Mouse (Mus musculus): ENCODE data around the gene Dnah2. TPM values are rescaled to one million over a fixed set of nuclear protein-coding genes. Genes with fewer than 3 reads are reported as not detected.
"Not testable (repeated sequence)": the region's sequence is repeated elsewhere in the genome, so short reads cannot be mapped to it uniquely, and the experiment has no call there.

Gene Dnah2
- polyA plus RNA-seq, 1 experiment = 0.88 TPM

GRCm38 (mm10) chr11:69408541-69409377 lies 140.2 kb downstream of the Dnah2 start:
- DNase-seq (ENCODE audit: low read depth) = no peak

DNA sequence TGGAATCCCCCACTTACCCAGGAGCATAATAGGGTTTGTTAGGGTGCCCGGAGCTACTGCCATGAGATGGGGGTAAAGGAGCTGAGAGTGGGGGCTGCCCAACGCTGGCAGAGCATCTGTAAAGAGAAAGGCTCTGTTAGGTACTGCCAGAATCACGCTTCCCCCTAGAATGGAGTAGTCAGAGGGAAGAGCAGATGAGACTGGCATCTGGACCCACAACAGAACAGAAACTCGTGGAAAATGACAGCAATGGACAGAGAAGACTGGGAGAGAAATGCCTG lies 141.2 kb downstream of the Dnah2 start:
- no peak for DNase-seq (ENCODE audit: low read depth)

GRCm38 (mm10) chr11:69406867-69407723 lies 141.8 kb downstream of the Dnah2 start:
- DNase-seq (ENCODE audit: low read depth) = no peak

DNA sequence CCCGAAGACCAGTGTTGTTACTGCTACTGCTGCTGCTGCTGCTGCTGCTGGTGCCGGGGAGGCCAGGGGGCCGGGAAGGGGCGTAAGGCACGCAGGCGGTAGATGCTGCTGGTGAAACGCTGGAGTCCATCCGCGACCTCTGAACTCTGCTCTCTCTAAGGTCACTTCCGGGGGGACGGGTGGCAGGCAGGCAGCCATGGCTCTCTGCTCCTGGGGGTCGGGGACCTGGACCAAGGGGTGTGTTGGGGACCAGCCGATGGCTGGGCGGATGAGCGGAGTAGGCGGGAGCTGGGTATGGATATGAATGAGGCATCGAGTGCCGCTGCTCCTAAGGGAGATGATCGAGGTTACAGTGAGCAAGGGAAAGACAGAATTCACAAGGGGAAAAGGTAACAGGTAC lies 142.6 kb downstream of the Dnah2 start:
- no peak for DNase-seq (ENCODE audit: low read depth)

GRCm38 (mm10) chr11:69405397-69406200 lies 143.3 kb downstream of the Dnah2 start:
- DNase-seq (ENCODE audit: low read depth) = no peak

DNA sequence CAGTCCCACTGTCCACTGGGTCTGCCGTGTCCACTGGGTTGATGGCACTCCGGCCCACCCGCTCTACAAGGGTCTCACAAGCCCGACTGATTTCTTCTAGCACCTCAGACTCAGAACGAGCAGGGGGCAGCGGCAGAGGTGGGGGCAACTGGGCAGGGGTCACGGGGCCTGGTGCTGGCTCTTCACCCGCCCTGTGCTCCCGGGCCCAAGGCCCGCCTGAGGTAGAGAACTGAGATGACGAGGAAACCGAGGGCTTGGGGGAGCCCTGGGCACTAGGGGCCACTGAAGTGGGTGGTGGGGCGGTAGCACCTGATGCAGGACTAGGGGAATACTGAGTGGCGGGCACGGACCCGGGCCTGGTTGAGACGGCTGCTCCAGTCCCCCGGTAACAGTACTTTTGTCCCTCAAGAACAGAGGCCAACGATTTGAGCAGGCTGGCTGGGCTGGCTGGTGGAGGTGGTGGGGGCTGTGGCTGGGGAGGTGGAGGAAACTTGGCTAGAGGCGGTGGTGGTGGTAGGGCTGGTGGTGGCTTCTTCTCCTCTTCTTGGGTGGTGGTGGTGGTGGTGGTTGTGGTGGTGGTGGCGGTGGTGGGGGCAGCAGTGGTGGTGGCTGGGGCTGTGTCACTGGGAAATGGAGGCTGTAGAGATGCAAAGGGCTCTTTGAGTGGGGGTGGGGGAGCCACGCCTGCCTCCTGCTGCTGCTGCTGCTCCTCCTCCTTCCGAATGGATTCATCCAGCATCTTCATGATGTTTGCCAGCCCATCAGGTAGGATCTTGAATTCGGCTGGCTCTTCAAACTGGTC lies 144.1 kb downstream of the Dnah2 start:
- no peak for DNase-seq (ENCODE audit: low read depth)

DNA sequence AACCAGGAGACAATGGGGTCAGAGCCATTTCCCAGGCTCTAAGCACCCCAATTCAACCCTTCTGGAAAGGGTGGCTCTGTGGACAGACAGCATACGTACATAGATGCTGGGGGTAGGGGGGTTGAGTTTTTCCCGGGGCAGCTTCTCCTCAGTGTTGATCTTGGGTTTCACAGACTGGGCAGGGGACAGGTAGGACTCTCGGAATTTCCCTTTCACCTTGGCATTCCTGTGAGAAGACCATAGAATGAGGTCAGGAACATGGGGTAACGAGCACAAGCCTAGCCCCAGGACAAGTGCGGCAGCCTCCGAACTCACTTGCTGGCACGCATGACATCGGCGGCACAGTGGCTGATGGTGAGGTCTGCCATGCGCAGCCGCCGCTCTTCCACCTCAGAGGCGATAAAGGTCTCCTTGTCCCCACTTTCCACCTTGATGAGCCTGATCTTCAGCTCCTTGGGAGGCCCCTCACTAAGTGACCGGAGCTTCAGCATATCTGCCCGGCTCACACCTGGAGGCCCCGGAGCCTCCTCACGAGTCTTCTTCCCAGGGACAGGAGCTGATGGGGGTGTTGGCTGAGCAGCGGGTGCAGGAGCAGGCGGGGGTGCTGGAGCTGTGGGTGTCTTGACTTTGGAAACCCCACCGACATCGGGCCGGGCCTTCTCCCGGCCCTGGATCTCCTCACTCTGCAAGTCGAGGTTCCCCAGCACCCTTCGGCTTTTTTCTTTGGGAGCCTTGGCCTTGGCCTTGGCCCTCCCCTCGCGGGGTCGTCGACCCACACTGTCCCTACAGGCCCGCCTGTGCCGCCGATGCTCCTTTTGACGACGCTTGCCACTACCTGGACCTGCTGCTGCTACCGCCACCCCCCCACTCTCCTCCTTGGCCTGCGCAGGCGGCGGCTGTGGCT lies 145.0 kb downstream of the Dnah2 start:
- no peak for DNase-seq (ENCODE audit: low read depth)

DNA sequence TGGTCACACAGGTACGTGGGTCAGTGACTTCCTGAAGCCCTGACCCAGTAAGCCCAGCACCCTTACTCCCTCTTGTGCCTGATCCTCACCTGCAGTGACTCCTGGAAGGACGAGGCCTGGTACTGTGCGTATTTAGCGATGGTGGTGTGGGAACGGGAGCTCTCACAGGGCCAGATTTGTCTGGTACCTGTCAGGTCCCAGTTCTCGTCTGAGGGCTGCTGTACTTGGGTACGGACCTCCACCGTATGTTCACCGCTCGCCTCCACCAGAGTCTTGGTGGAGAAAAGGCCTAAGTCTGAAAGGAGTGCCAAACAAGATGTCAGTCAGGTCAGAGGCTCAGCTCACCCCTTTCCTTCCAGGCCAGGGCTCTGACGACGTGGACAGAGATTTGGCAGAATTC lies 146.9 kb downstream of the Dnah2 start:
- no peak for DNase-seq (ENCODE audit: low read depth)

DNA sequence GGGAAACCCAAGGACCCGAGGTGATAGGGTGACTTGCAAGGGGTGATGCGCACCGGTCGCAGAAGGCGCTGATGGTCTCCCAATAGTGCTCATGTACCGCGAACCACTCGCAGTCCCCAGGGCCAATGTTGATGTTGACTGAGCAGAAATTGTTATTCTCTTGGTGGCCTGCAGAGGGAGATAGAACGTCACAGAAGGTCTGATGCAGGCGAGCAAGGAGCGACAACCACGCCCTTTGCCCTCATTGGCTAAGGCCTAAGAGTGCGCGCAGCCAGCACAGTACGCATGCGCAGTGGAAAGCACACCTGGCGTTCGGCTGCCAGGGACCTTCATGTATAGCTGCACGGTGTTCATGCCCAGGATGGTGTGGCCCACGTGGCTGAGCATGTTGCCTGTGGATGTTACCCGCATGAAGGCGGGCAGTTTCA lies 147.7 kb downstream of the Dnah2 start:
- no peak for DNase-seq (ENCODE audit: low read depth)

DNA sequence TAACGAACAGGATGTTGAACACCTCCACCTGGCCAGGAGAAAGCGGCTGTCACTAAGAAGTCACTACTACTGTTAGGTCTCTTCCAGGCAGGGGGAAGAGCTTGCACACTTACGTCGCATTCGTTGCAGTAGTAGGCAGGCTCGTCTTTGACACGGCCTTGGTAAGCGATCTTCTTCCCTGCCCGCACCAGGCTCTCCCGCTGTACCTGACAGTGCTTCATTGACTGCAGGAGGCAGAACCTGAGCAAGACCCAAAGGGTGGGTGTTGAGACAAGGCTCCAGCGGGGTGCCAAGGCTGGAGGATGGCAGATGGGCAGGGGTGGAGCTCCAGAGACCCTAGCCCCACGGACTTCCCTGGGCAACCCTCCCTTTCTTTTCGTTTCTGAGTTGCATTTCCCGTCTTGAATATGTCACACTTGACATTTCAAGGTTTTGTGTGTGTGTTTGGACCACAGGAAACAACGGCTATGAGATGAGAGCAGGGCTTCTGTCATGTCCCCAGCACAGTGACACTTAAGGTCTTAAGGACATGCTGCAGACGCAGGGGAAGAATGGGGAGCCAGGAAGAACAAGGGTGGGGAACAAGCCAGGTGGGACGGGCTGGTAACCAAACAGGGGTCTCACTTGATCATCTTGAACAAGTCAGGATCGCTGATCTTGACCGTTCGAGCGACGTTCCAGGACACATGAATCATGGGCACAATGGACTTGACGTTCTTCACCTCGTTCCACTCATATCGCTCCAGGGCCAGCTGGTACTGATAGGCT lies 148.6 kb downstream of the Dnah2 start:
- DNase-seq (ENCODE audit: low read depth) = no peak

GRCm38 (mm10) chr11:69399201-69400082 lies 149.5 kb downstream of the Dnah2 start:
- DNase-seq (ENCODE audit: low read depth) = no peak

DNA sequence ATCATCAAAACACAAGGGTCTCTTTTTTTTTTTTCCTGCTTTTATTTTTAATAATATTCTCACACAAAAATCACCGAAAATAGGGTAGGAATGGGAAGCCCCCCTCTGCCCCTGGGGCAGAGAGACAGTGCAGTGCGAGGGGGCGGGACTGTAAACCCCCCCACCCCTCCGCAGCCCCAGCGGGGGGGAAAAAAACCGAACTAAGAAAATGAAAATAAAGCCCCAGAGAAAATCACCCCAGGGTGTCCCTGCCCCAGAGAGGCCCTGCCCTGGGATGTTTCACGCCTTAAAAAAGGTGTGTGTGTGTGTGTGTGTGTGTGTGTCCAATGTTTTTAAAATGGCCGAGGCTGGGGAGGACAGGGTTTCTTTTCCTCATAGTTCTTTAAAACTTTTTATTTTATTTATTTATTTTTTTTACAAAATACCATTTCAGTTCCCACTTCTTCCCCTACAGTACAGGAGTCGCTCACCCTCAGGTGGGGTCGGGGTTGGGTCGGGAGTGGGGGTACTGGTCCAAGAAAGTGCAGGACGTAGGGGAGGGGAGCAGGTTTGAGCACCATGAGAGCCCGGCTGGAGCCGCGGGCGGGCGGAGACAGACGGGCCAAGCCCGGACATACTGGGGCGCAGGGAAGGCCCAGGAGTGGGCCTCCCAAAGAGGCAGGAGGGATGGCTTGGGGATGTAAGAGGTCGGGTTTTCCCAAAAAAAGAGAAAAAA lies 150.3 kb downstream of the Dnah2 start:
- DNase-seq (ENCODE audit: low read depth) = no peak

DNA sequence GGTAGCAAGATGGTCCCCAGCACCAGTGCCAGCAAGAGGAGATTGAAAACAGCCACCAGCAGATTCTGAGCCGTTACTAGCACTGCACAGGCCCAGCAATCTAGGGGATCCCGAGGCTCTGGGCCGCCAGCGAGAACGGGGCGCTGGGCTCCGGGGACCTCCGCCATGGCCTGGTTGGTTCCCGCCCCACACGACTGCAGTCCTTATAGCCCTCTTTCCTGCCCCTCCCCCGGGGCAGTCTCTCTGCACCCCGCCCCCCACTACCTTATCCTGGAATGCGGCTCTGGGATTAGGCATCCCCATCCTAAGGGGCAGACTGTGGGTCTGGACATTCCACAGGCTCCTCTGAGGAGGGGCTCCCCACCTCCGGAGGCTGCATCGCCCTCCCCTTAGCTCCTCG lies 150.9 kb downstream of the Dnah2 start, which contains the start of gene Tmem88:
Tmem88 (minus strand) TSS at position 176 of the 400 bp plus-strand sequence.
- DNase-seq (ENCODE audit: low read depth) = no peak

GRCm38 (mm10) chr11:69397581-69398057 lies 151.3 kb downstream of the Dnah2 start:
- no peak for DNase-seq (ENCODE audit: low read depth)

DNA sequence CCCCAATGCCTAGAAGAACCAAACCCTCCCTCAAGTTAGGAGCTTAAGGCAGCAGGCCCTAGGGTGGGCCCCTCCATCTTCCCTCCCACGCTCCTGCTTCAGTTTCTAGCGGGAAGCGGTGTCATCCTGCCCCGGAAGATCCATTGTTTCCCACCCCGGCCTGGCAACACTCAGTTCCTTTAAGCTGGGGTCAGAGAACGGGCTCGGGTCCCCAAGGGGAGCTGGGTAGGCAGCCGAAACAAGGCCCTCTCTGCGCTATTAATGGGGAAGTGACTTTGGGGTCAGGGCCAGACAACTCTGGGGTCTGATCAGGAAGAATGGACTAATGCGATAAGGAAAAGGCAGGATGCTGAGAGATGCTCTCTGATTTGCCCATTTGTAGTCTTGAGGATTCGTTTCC lies 152.1 kb downstream of the Dnah2 start:
- no peak for DNase-seq (ENCODE audit: low read depth)

GRCm38 (mm10) chr11:69395634-69396373 lies 153.1 kb downstream of the Dnah2 start:
- DNase-seq (ENCODE audit: low read depth) = no peak

GRCm38 (mm10) chr11:69395235-69395633 lies 153.7 kb downstream of the Dnah2 start, which contains the start of the genes Naa38 and Cyb5d1:
TSS of gene Naa38 (plus strand) at chr11:69395487.
TSS of gene Cyb5d1 (minus strand) at chr11:69395631.
- not testable (repeated sequence) for DNase-seq (ENCODE audit: low read depth)
